Comparison of ENCODE assay signal across 33 mouse cellular contexts in the genomic region with DNA sequence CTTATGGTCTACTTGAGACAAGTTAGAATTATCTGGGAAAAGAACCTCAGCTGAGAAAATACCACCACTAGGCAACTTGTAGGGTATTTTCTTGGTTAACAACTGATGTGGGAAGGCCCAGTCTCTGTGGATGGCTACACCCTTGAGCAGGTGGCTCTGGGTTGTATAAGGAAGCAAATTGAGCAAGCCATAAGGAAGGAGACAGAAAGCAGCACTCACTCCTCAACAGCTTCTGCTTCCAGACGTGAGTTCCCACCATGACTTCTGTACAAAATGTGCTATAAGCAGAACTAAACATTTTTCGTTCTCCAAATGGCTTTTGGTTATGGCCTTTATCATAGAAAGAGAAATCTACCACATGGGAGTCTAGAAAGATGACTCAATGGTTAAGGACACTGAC. TPM values are rescaled to one million over a fixed set of nuclear protein-coding genes. Genes with fewer than 3 reads are reported as not detected.
DNase-seq lines count a peak whose midpoint lies in the region; ATAC-seq and TF ChIP-seq lines count a peak whose summit lies in the region.
"Had no signal": no experiment of that assay in that cellular context is flagged by ENCODE, and none has a peak within 500 bp of the region (broad histone marks: within the 10 kb centered on the region; RNA-seq: fewer than 3 reads in every experiment).

No protein-coding gene starts in this region.

- H3K27me3 ChIP-seq in liver, adult 2 months (ENCODE audit: control insufficient read depth, insufficient read depth, low read length): no peaks in the 10 kb centered on the region
- H3K27me3 ChIP-seq: CH12.LX; embryonic facial prominence, embryonic 13.5 days; forebrain, embryonic 12.5 days; forebrain, embryonic 15.5 days; heart, embryonic 13.5 days; Patski had no signal

- H3K4me1 ChIP-seq in liver, adult 2 months (ENCODE audit: control insufficient read depth, insufficient read depth, low read length): peaks cover 18% of the 10 kb centered on the region
- no peaks in the 10 kb centered on the region for H3K4me1 ChIP-seq in lung, adult 2 months (ENCODE audit: control insufficient read depth, insufficient read depth, low read length)
- H3K4me1 ChIP-seq: forebrain, embryonic 12.5 days; forebrain, embryonic 15.5 days; heart, embryonic 10.5 days; heart, embryonic 13.5 days had no signal

- peak; percentile 26 for DNase-seq in liver, adult 2 months (ENCODE audit: extremely low read depth, low read depth, low spot score)
- DNase-seq in liver: no peak
- peak; percentile 15 for DNase-seq in lung, postnatal 36 days
- no peak for DNase-seq in lung, adult 2 months
- DNase-seq in kidney, adult 8-10 months: no peak
- DNase-seq in left cerebral cortex, postnatal 4 days: no peak
- DNase-seq: adrenal gland, postnatal 10 days; adrenal gland, postnatal 36 days; B cell, adult 2 months; cerebellum, adult 11 months; cerebellum, adult 2 months; cerebellum, adult 9-11 months; cerebellum, postnatal 25 days; embryo, embryonic 11 days; gastrocnemius, postnatal 10 days; gastrocnemius, postnatal 36 days; heart, adult 18-20 months; heart, postnatal 14 days; heart, postnatal 4 days had no signal

- peak; percentile 95 for ATAC-seq in megakaryocyte, adult 5-6 weeks (ENCODE audit: poor library complexity, severe bottlenecking)
- ATAC-seq in neutrophil, adult 5-6 weeks (ENCODE audit: extremely low read depth, insufficient number of reproducible peaks, low FRiP score, poor library complexity, severe bottlenecking): peak; percentile 36; the same call in 1 of the 2 replicates
- ATAC-seq: forebrain, embryonic 15.5 days; hindbrain, postnatal 0 days; Patski had no signal

- no peak overlapping the region for H3K4me3 ChIP-seq in liver, adult 2 months (ENCODE audit: insufficient read depth, low read depth, low read length)
- H3K4me3 ChIP-seq in lung, adult 2 months (replicated peaks; ENCODE audit: extremely low read depth, low read depth, low read length): no peak overlapping the region
- H3K4me3 ChIP-seq: embryonic facial prominence, embryonic 10.5 days; embryonic facial prominence, embryonic 13.5 days; erythroblast, embryonic 14.5 days; forebrain, embryonic 12.5 days; forebrain, embryonic 15.5 days; heart, embryonic 10.5 days; heart, embryonic 13.5 days had no signal

- H3K9ac ChIP-seq in liver, adult 2 months (ENCODE audit: low read depth, low read length): no peak overlapping the region
- H3K9ac ChIP-seq: embryonic facial prominence, embryonic 13.5 days; forebrain, embryonic 12.5 days; forebrain, embryonic 15.5 days; heart, embryonic 13.5 days; hindbrain, embryonic 14.5 days had no signal

- no peaks in the 10 kb centered on the region for H3K79me2 ChIP-seq in liver, adult 2 months (ENCODE audit: control insufficient read depth, insufficient read depth, low read length)

- H3K36me3 ChIP-seq in liver, adult 2 months (ENCODE audit: control insufficient read depth, insufficient read depth, low read length): no peaks in the 10 kb centered on the region
- H3K36me3 ChIP-seq: embryonic facial prominence, embryonic 10.5 days; embryonic facial prominence, embryonic 13.5 days; forebrain, embryonic 12.5 days; forebrain, embryonic 15.5 days; G1E; heart, embryonic 10.5 days; heart, embryonic 13.5 days had no signal

- intact Hi-C loops in left cerebral cortex, postnatal 4 days (cut with DNase I): no loop called here

- WGBS in liver, adult 2 months: 70% methylated on average over 2 of the region's 2 CpGs
- 62% methylated on average over 2 of the region's 2 CpGs for WGBS in lung, adult 2 months

- TF ChIP-seq POLR2A in liver, adult 2 months (IDR thresholded peaks at IDR 0.05; ENCODE audit: extremely low read depth, insufficient read depth, low read length): no peak
- TF ChIP-seq POLR2A in lung, adult 2 months (IDR thresholded peaks at IDR 0.05; ENCODE audit: borderline replicate concordance, extremely low read depth, low read depth, low read length): no peak

- H3K27ac ChIP-seq in liver, adult 2 months (replicated peaks; ENCODE audit: insufficient read depth, low read depth, low read length): no peak overlapping the region
- H3K27ac ChIP-seq: embryonic facial prominence, embryonic 10.5 days; embryonic facial prominence, embryonic 13.5 days; forebrain, embryonic 12.5 days; forebrain, embryonic 15.5 days; heart, embryonic 10.5 days; heart, embryonic 13.5 days; hindbrain, embryonic 14.5 days; hindbrain, postnatal 0 days had no signal

- TF ChIP-seq CTCF in liver, adult 2 months (IDR thresholded peaks at IDR 0.05; ENCODE audit: low read depth, low read length): no peak
- TF ChIP-seq CTCF in lung, adult 2 months (IDR thresholded peaks at IDR 0.05; ENCODE audit: insufficient read depth, low read length): no peak

RNA-seq across cellular contexts. Expression of a gene that starts 58.2 kb away (rescaled TPM):
- 0.55 and 0.81 TPM in 2 replicates for total RNA-seq in liver, adult 2 months (2014; rRNA removed)
- polyA plus RNA-seq in liver, adult 2 months (2012; rRNA removed): 0.05 and 0.17 TPM in 2 replicates
- polyA plus RNA-seq in lung, adult 2 months (2012; rRNA removed): 1.7 and 4.3 TPM in 2 replicates
- total RNA-seq in megakaryocyte, adult 5-6 weeks (2015): 44.5 and 46.8 TPM in 2 replicates
- 45.1 and 51.0 TPM in 2 replicates for total RNA-seq in megakaryocyte, adult 5-6 weeks (2017)
- total RNA-seq in neutrophil, adult 5-6 weeks (2017): 102 and 110 TPM in 2 replicates
- total RNA-seq in left cerebral cortex, postnatal 4 days (2021): 1 to 10 TPM; 1.1 to 1.2 TPM

Comparison
In these comparisons a context has a peak if more than half of its experiments do, and no peak if none do; other contexts are left out.
1. DNase-seq: peak in liver, adult 2 months (single experiment) and lung, postnatal 36 days (single experiment); none in liver (single experiment), lung, adult 2 months (single experiment), kidney, adult 8-10 months (0 of 2) and left cerebral cortex, postnatal 4 days (single experiment).
2. RNA of a gene that starts 58.2 kb away (total RNA-seq): 102 to 110 TPM in neutrophil, adult 5-6 weeks and 44.5 to 51.0 TPM in megakaryocyte, adult 5-6 weeks; 1.1 to 1.2 TPM in left cerebral cortex, postnatal 4 days and 0.55 to 0.81 TPM in liver, adult 2 months; every median in the first group is over 10 times any median in the second.